Comparison of ENCODE assay signal across 7 mouse cellular contexts in genomic region chr14:27183501-27184230, GRCm38 (mm10).
DNase-seq lines count a peak whose midpoint lies in the region; ATAC-seq and TF ChIP-seq lines count a peak whose summit lies in the region.

No protein-coding gene starts in this region.

- H3K4me2 ChIP-seq in limb, embryonic 14.5 days (replicated peaks; ENCODE audit: low read depth, low read length, severe bottlenecking): no peak overlapping the region

- H3K36me3 ChIP-seq in limb, embryonic 14.5 days (ENCODE audit: control insufficient read depth, insufficient read depth, low read length): no peaks in the 10 kb centered on the region

- WGBS in limb, embryonic 14.5 days: 60% methylated on average over 16 of the region's 16 CpGs

- H3K27ac ChIP-seq in limb, embryonic 14.5 days (replicated peaks; ENCODE audit: low read depth, low read length): no peak overlapping the region

- DNase-seq in testis, postnatal 10 days (ENCODE audit: low spot score): peak; percentile 87
- no peak for DNase-seq in testis, postnatal 14 days (ENCODE audit: low spot score)
- peak; percentile 70 to 77 for DNase-seq in adrenal gland, adult 18-20 months (ENCODE audit: low spot score in 2 of 2)
- DNase-seq in embryo, embryonic 11 days: peak; percentile 71
- DNase-seq in kidney, adult 9 months: peak; percentile 85
- peak; percentile 81 for DNase-seq in limb, embryonic 14.5 days (ENCODE audit: low spot score)
- peak; percentile 21 to 49 for DNase-seq in right cerebral cortex, postnatal 36 days (ENCODE audit: low spot score in 2 of 2)

- H3K9ac ChIP-seq in limb, embryonic 14.5 days (ENCODE audit: low read depth, low read length, severe bottlenecking): no peak overlapping the region

- TF ChIP-seq POLR2A in limb, embryonic 14.5 days (IDR thresholded peaks at IDR 0.05; ENCODE audit: borderline replicate concordance, extremely low read depth, insufficient read depth, insufficient read length): no peak

- H3K27me3 ChIP-seq in limb, embryonic 14.5 days (ENCODE audit: control insufficient read depth, insufficient read depth, low read length): no peaks in the 10 kb centered on the region

- H3K4me1 ChIP-seq in limb, embryonic 14.5 days (ENCODE audit: control insufficient read depth, insufficient read depth, low read length): peaks cover 13% of the 10 kb centered on the region

- no peaks in the 10 kb centered on the region for H3K9me3 ChIP-seq in limb, embryonic 14.5 days (ENCODE audit: control insufficient read depth, low read length)

- H3K4me3 ChIP-seq in limb, embryonic 14.5 days (replicated peaks; ENCODE audit: low read length): no peak overlapping the region

- ATAC-seq in limb, embryonic 14.5 days (ENCODE audit: low FRiP score, low read depth): no peak
